Mouse (Mus musculus) megakaryocyte, embryonic 14.5 days (primary cell): ENCODE results near the gene Frmd4b.

Experiments used
- FLI1 ChIP-seq: IDR thresholded peaks from 2 replicates; pipeline ENCODE4 v1.6.1; 2012; ENCODE audit warnings: low read length, inconsistent platforms, mixed read lengths
- GATA1 ChIP-seq: IDR thresholded peaks from 3 replicates; pipeline ENCODE4 v1.6.1; 2012; ENCODE audit warnings: mixed read lengths, low read length, inconsistent platforms, borderline replicate concordance

GRCm38 (mm10) chr6:97240092-97240491 is 377.2 kb downstream of the Frmd4b start:
- TF ChIP-seq GATA1 (no peak), FLI1 (no peak)
